Mouse (Mus musculus): ENCODE results near the gene Fahd1.

Fahd1 gene

GRCm38 (mm10) chr17:24885356-24886133, 35.4 kb upstream of the Fahd1 start:
- 22% methylated on average over 22 of the region's 22 CpGs for whole genome bisulfite sequencing

- 87% methylated on average over 6 of the region's 6 CpGs for WGBS
Observed at GRCm38 (mm10) chr17:24884391-24884790, 34.2 kb upstream of the Fahd1 start.

GRCm38 (mm10) chr17:24881738-24882440, 31.7 kb upstream of the Fahd1 start:
- WGBS = 48% methylated on average over 7 of the region's 7 CpGs

GRCm38 (mm10) chr17:24878531-24878930, 28.4 kb upstream of the Fahd1 start:
- 72% methylated on average over 8 of the region's 8 CpGs for WGBS

GRCm38 (mm10) chr17:24878117-24878397, 27.9 kb upstream of the Fahd1 start:
- WGBS = 50% methylated on average over 5 of the region's 5 CpGs

GRCm38 (mm10) chr17:24877336-24878116, 27.4 kb upstream of the Fahd1 start:
- 64% methylated on average over 10 of the region's 10 CpGs for WGBS

GRCm38 (mm10) chr17:24874989-24875388, 24.8 kb upstream of the Fahd1 start:
- WGBS = 82% methylated on average over 8 of the region's 8 CpGs

- WGBS = 62% methylated on average over 1 of the region's 1 CpGs
Observed at GRCm38 (mm10) chr17:24874405-24874745, 24.2 kb upstream of the Fahd1 start.

GRCm38 (mm10) chr17:24873695-24874404, 23.7 kb upstream of the Fahd1 start:
- 63% methylated on average over 4 of the region's 4 CpGs for WGBS

GRCm38 (mm10) chr17:24867914-24868313, 17.8 kb upstream of the Fahd1 start:
- WGBS = 56% methylated on average over 10 of the region's 10 CpGs

- 90% methylated on average over 8 of the region's 8 CpGs for WGBS
Observed at GRCm38 (mm10) chr17:24865776-24866175, 15.6 kb upstream of the Fahd1 start, which contains the start of gene Igfals. Igfals (plus strand) TSS chr17:24865997.

- WGBS = 93% methylated on average over 3 of the region's 3 CpGs
Observed at GRCm38 (mm10) chr17:24861785-24862184, 11.6 kb upstream of the Fahd1 start.

- whole genome bisulfite sequencing = 94% methylated on average over 8 of the region's 8 CpGs
Observed at GRCm38 (mm10) chr17:24860076-24860475, 9.9 kb upstream of the Fahd1 start.

- 77% methylated on average over 6 of the region's 6 CpGs for WGBS
Observed at GRCm38 (mm10) chr17:24858967-24859366, 8.8 kb upstream of the Fahd1 start.

- 91% methylated on average over 8 of the region's 8 CpGs for WGBS
Observed at GRCm38 (mm10) chr17:24857831-24858470, 7.8 kb upstream of the Fahd1 start.

- WGBS = 93% methylated on average over 13 of the region's 13 CpGs
Observed at GRCm38 (mm10) chr17:24856589-24856988, 6.4 kb upstream of the Fahd1 start.

GRCm38 (mm10) chr17:24855838-24856464, 5.8 kb upstream of the Fahd1 start:
- 53% methylated on average over 3 of the region's 3 CpGs for WGBS

- WGBS = 75% methylated on average over 10 of the region's 10 CpGs
Observed at GRCm38 (mm10) chr17:24851381-24852125, 1.4 kb upstream of the Fahd1 start.

- 1% methylated on average over 20 of the region's 20 CpGs for WGBS
Observed at GRCm38 (mm10) chr17:24850773-24851127, 586 bp upstream of the Fahd1 start.

- WGBS = 0% methylated on average over 21 of the region's 21 CpGs
Observed at GRCm38 (mm10) chr17:24849733-24850064, 465 bp downstream of the Fahd1 start.
